Mouse (Mus musculus) thymus, postnatal 0 days (tissue): ENCODE data around the gene Focad. TPM values are rescaled to one million over a fixed set of nuclear protein-coding genes. Genes with fewer than 3 reads are reported as not detected.

ENCODE experiments used
- DNase-seq: peaks from one replicate; pipeline ENCODE4 v3.0.0-alpha.2; 2015; ENCODE audit warnings: low spot score
- polyA plus RNA-seq: library from polyadenylated mRNA; unstranded; fragments of >200 nt; fragmentation: Nextera tagmentation; extraction: Ambion mirVana; gene quantifications from 2 replicates; pipeline ENCODE4 v1.2.1, GENCODE M21; 2015

Focad gene
- polyA plus RNA-seq, 1 experiment from 2014 or later, result 15.4 TPM

- DNase-seq, result peak; percentile 19
Observed at GRCm38 (mm10) chr4:88300832-88301621, 206.6 kb downstream of the Focad start.

DNA sequence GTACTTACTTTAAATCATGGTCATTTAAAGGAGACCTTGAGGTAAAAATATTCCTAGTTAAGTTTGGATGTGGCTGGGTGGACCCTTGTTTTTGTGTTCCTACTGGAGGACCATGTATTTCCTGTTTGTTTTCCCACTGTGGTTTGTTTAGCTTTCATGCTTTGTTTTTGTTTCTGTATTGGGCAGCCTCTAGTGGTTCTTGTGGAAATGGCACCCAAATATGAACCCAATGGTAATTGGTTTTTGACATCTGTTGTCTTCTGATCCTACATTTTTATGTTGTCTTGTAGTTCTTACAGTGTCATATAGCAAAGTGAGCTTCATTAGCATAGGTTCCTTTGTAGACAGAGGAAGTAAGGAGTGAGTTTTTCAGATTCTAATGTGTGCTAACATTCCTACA lies 207.9 kb downstream of the Focad start:
- peak; percentile 40 for DNase-seq

DNA sequence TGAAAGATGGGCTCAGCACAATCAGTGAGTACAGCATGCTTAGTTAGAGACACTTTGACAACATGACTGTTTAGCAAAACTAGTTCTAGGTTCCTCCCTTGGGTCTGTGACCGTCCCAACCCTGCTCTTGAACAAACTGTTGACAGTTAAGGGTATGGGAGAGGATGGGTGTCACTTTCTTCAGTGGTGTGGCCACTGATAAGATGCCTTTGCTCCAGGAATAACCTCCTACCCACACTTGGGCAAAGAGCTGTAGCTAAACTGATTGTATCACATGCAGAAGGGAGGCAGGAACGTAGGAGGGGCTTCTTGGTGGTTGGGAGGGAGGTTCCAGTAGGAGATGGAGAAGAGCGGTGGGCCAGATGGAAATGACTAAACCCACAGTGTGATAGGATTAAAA lies 213.3 kb downstream of the Focad start:
- DNase-seq, result no peak

DNA sequence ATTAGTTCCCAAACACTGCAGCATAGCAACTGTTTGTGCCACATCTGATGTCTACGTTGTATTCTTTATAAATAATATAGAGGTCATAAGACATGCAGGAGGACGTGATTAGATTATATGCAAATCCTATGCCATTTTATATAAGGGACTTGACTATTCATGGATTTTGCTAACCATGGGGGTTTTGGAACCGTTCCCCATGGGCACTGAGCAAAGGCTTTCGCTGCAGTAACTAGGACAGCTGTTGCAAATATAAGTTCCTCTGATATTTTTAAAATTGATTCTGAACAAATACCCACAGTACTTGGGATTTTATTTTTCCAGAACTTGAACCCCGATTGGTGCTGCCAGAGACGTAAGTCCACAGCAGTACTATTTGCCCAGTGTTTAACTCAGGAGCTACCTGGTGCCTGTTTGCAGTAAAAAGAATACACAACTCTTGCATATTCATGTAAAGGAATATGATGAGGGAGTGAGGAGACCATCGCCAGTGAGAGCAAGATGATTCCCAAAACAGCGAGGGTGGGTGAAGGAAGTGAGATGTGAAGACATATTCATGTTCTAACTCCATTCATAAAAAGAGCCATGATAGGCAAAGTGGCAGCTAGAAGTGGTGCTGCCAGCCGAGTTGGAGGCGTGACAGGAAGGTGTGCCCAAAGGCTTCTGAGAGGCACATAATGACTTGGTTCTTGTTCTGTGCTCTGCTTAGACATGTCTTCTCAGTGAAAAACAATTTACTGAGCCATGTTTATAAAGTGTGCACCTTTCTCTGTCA lies 214.1 kb downstream of the Focad start:
- no peak for DNase-seq

GRCm38 (mm10) chr4:88309676-88310075 lies 215.2 kb downstream of the Focad start:
- DNase-seq, result peak; percentile 32

DNA sequence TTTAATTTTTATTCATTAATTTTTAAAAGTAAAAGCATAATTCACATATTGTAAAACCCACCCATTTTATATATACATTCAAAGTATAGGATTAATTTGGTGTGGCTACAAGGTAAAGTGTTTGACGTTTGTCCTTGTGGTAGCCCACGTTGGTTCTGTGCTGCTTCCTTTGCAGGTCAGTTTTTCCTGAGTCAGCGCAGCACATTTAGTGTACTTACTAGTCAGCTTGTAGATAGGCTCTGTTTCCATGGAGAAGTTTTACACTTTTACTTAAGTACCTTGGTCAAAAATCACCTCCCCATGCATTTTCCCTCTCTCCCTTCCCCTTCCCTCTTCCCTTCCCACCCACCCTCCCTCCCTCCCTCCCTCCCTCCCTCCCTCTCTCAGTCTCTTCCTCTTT lies 220.5 kb downstream of the Focad start:
- DNase-seq, result no peak

DNA sequence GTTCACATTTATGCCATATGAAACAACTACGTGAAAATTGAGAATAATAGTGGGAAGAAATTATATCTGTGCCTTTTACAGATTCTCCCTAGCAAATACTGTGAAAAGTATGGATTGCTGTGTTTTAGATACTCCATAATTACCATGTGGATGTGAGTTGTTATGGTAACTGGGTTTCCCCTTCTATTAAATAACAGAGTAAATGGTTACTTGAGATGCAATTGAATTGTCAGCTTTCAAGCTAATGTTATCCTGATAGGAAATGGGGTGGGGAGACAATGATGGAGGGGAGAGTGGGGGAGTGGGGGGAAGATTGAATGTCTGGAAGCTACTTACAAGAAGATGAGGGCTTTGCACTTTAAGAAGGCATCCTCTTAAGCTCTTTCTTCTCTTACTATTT lies 225.6 kb downstream of the Focad start:
- no peak for DNase-seq

DNA sequence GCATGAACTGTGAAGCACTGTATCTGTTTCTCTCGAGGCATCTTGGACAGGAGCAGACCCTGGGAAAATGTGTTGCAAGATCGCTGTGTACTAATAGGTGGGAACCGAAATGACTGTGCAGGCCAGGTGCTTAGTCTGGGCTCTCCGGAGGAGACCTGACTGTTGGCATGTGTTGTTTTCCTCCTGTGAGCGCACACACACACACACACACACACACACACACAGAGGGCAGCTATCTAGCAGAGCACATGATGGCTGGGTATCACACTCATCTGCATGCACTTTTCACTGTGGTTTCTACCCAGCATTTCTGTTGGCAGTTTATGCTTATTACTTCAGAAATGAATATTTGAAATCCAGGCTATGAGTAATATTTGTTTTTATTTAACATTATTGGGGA lies 231.0 kb downstream of the Focad start:
- DNase-seq, result no peak

DNA sequence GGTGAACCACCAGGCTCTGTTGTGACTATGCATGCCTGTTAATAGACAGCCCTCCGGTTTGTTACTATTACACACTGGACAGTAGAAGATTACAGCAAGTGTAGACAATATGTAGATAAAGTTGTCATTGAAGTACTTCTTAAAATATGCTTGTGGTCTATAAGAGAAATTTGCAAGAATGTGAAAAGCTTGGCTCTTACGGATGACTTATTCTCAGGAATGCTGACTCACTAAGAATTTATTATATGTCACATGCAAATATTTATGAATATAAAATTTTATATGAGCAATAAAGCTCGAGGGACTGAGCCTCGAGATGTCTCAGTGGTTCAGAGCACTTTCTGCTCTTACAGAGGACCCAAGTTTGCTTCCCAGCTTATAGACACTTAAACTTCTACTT lies 240.1 kb downstream of the Focad start:
- no peak for DNase-seq

DNA sequence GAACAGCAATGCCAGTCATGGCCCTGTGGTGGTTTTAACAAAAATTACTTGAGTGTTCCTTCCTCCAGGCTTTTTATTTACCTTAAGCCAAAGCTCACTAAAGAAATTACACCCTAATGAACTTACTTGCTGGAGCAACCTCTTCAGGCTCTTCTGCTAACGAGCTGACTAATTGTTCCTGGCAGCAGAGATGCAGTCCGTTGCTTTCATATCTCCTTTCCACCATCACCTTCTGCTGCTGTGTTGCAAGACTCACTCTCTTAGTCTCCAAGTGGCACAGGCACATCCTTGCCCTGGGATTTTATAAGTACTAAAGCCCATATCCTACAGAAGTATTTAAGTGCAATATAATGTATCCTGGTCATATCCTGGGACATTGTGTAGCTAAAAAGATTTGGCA lies 242.3 kb downstream of the Focad start:
- no peak for DNase-seq

- DNase-seq, result no peak
Observed at GRCm38 (mm10) chr4:88337365-88337764, 242.9 kb downstream of the Focad start.

DNA sequence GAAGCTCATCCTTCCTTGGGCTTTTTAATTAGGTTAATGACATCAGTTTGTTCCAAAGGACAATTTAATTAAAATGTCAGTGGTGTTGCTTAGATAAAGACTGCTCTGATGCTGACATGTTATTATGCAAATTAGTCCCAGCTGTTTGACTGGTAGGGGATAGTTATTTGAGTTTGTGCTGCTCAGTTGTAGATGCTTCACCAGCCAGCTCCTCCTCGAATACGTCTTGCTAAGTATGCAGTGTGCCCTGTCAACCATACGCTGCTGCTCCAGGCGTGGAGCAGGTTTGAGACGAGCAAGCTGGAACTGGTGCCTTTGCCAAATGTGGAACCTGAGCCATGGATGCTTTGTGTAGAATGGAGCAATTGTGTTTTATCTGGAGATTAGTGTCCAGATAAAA lies 243.7 kb downstream of the Focad start:
- no peak for DNase-seq

- no peak for DNase-seq
Observed at GRCm38 (mm10) chr4:88344468-88344867, 250.0 kb downstream of the Focad start.

DNA sequence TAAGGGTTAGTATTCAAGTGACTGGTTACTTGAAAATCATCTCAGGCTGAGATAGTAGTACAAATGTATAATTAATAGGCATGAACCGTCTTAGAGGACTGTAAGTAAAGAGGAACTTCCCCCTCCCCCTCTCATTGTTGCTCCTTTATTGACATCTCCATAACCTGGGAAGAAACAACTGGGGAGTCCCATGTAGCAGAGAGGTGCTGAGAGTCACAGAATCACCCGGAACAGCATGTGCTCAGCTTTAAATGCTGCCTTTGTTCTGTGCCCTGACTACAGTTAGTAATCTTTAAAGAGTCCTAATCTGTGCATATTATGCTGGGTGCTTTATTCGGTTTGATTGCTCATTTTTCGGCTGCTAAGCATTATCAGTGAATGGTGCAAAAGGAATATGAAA lies 250.6 kb downstream of the Focad start:
- DNase-seq, result no peak

- no peak for DNase-seq
Observed at GRCm38 (mm10) chr4:88345938-88346337, 251.5 kb downstream of the Focad start.

GRCm38 (mm10) chr4:88350910-88351309 lies 256.5 kb downstream of the Focad start:
- DNase-seq, result peak; percentile 78

DNA sequence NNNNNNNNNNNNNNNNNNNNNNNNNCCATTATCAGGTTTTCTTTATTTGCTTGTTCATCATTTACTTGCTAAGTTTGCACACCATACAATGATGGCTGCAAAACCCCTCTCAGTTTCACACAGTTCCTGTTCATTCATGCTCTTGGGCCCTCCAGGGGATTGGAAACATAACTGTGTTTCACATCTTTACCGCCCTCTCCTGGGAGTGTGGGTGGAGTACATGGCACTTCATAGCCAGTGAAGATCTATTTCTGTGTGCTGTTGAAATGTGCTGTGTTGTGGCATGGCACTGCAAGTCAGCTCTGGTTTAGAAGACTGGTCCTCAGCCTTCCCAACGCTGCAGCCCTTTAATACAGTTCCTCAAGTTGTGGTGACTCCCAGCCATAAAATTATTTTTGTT lies 262.2 kb downstream of the Focad start:
- peak; percentile 36 for DNase-seq

DNA sequence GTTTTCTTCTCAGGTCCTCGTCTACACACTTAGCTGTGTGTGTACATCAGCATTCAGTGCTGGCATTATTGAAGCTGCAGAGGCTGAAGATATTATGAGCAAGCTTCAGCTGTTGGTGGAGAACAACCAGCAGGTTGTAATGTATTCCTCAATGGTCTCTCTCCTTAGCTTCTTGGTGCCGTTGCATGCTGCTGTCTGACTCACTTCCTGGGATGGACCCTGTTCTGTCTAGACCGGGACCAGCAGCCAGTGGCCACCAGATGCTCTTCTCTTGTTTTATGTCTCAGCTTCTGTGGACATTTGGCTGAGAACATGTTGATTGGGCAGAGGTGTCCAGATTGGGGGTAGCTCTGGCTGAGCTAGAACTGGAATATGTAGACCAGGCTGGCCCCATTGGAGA lies 263.0 kb downstream of the Focad start:
- DNase-seq, result no peak

DNA sequence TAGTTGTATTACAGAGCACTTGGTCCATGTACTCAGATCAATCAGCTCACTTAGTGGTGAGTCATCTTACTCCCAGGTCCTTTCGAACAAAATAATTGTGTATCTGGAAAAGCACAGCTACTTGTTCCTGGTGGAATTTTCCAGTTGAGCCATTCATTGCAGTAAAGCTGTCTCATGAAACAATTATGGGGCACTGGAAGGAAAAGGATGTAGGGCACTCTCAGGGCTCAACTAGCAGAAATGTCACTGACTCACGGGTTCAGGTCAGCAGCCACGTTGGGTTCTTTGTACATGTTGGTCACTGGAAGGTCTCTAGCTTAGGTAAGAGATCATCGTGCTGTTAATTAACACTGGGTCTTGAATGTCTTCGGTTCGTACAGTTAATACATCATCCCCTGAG lies 275.5 kb downstream of the Focad start:
- no peak for DNase-seq

DNA sequence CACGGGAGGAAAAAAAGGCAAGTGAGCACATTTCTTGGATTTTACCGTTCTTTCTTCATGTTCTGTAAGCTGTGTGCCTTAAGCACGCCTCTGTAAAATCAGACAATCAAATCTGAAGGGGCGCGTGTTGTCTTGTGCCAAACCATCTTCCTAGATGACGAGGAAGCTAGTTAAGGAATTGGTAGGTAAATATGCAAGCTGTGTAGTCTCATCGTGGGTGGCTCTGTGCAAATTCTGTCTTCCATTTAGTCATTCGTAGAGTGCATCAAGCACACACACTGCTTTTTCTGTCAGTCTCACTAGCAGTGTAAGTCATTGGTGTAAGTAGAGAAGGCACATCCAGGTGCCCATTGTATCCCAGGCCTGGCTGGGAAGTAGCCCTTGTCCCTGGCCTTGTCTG lies 276.4 kb downstream of the Focad start:
- no peak for DNase-seq

GRCm38 (mm10) chr4:88372293-88373224 lies 278.1 kb downstream of the Focad start:
- DNase-seq, result no peak

DNA sequence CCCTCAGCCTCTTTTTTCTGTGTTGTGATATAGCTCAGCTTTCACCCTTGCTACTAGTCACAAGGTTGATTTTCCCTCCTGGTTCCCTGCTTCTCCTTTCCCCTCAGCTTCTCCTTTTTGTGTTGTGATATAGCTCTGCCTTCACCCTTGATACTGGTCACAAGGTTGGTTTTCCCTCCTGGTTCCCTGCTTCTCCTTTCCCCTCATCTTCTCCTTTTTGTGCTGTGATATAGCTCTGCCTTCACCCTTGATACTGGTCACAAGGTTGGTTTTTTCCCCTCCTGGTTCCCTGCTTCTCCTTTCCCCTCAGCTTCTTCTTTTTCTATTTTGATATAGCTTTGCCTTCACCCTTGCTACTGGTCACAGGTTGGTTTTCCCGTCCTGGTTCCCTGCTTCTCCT lies 295.6 kb downstream of the Focad start:
- DNase-seq, result no peak
